Mouse (Mus musculus) cerebellum, adult 2 months (tissue): ENCODE measurements around the gene Cpe. TPM values are rescaled to one million over a fixed set of nuclear protein-coding genes. Genes with fewer than 3 reads are reported as not detected.

ENCODE experiments used
- DNase-seq, 2 experiments: peaks; one replicate each; pipeline ENCODE4 v3.0.0; 2021
- H3K27ac ChIP-seq: fragments of 200-500 bp; 2 replicates; pipeline ENCODE4 v1.5.1; 2012; ENCODE audit warnings: low read length, control low read depth, inconsistent platforms; ENCODE audit not compliant: insufficient read depth
- H3K27me3 ChIP-seq: fragments of 200-500 bp; 2 replicates; pipeline ENCODE4 v1.6.1; 2012; ENCODE audit warnings: inconsistent platforms, mild to moderate bottlenecking, low read length, moderate library complexity; ENCODE audit not compliant: control insufficient read depth, insufficient read depth
- H3K4me1 ChIP-seq: fragments of 200-500 bp; 2 replicates; pipeline ENCODE4 v1.6.1; 2011; ENCODE audit warnings: low read length; ENCODE audit not compliant: control insufficient read depth, insufficient read depth
- H3K4me3 ChIP-seq: fragments of 200-500 bp; replicated peaks from 2 replicates; pipeline ENCODE3; 2011; ENCODE audit warnings: mild to moderate bottlenecking, low read depth, low read length, control low read depth; ENCODE audit not compliant: insufficient read depth
- CTCF ChIP-seq: fragments of 200-500 bp; IDR thresholded peaks from 2 replicates; pipeline ENCODE4 v1.5.1; 2011; ENCODE audit warnings: low read depth, mild to moderate bottlenecking, control low read depth, low read length, moderate library complexity, borderline replicate concordance; ENCODE audit not compliant: insufficient read depth
- POLR2A ChIP-seq: fragments of 200-500 bp; IDR thresholded peaks from 2 replicates; pipeline ENCODE4 v1.6.1; 2011; ENCODE audit warnings: low read length, control low read depth, borderline replicate concordance; ENCODE audit not compliant: insufficient read depth
- WGBS: fragments of 180-500 bp; shearing (Covaris S2); methylation state at CpG from one replicate; pipeline ENCODE4 v1.1.7; 2018; 5-methylcytosine and 5-hydroxymethylcytosine counted together
- polyA plus RNA-seq: library from polyadenylated mRNA; depleted of rRNA; stranded (reverse); fragments of >200 nt; gene quantifications from 2 replicates; pipeline ENCODE4 v1.2.3, GENCODE M21; 2012

Cpe gene
- polyA plus RNA-seq, 1 experiment: 722 TPM

DNA sequence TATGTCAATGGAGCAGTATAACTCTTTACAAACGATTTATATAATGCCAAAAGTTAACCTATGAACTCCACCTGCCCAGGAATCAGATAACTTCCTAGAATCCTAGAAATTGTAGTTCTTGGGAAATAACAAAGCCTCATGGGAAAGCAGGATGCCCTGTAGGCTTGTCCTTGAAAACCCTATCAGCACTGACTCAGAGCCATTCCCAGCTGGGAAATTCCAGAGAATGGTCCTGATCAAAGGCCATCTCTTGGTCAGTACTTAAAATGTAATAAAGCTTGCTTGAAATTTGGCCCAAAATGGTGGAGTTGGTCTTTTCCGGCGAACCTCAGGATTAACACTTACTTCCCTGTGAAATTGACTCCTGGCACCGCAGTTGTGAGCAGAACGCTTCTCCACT, 53.2 kb downstream of the Cpe start:
- no peaks in the 10 kb centered on the region for H3K27me3 ChIP-seq
- no peak overlapping the region for H3K27ac ChIP-seq
- TF ChIP-seq POLR2A (no peak), CTCF (no peak)
- peaks cover 10% of the 10 kb centered on the region for H3K4me1 ChIP-seq
- H3K4me3 ChIP-seq: no peak overlapping the region
- DNase-seq: no peak
- 88% methylated on average over 5 of the region's 5 CpGs for WGBS

- Histone ChIP-seq H3K27ac (peak overlapping the region; percentile 29; the same call in 1 of the 2 replicates), H3K27me3 (no peaks in the 10 kb centered on the region), H3K4me3 (no peak overlapping the region), H3K4me1 (peaks cover 9% of the 10 kb centered on the region)
- no peak for TF ChIP-seq CTCF
- no peak for TF ChIP-seq POLR2A
- no peak for DNase-seq
- WGBS: 33% methylated on average over 3 of the region's 3 CpGs
Observed at GRCm38 (mm10) chr8:64634901-64635300, 58.0 kb downstream of the Cpe start.

DNA sequence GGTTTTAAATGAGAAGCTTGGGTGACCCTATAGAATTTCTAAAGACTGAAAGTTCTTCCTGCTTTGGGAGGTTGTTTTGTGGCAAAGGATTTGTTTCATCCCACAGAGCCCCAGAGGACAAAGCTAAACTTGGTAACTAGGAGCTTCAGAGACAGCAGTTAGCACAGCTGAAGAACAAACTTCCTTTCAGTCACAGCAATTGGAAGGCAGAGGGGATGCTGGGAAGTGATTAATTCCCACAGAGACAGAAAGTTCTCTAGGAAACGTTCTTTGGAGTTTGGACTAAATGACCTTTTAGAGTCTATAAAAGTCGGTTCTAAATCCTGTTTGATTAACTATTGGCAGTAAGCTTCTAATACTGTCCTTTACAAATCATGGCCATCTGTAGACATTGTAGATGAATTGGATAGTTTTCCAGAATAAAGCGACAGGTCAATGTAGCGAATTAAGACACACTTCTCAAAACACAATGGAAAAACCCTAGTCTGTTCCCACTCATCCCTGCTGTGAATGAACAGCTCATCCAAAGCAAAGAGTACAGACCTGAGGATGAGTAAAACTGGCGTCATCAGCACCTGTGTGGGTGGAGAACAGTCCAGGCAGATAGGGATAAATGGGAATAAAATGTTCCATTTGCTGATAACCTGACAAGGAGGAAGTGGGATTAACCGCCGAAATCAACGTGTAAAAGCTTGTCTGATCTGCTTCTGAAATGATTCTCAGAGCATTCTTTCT, 58.6 kb downstream of the Cpe start:
- peaks cover 9% of the 10 kb centered on the region for H3K4me1 ChIP-seq
- TF ChIP-seq CTCF (no peak), POLR2A (no peak)
- peak overlapping the region; percentile 24; the same call in 1 of the 2 replicates for H3K27ac ChIP-seq
- peak; percentile 55 to 90 for DNase-seq
- H3K4me3 ChIP-seq: no peak overlapping the region
- WGBS: 12% methylated on average over 8 of the region's 8 CpGs
- H3K27me3 ChIP-seq: no peaks in the 10 kb centered on the region

DNA sequence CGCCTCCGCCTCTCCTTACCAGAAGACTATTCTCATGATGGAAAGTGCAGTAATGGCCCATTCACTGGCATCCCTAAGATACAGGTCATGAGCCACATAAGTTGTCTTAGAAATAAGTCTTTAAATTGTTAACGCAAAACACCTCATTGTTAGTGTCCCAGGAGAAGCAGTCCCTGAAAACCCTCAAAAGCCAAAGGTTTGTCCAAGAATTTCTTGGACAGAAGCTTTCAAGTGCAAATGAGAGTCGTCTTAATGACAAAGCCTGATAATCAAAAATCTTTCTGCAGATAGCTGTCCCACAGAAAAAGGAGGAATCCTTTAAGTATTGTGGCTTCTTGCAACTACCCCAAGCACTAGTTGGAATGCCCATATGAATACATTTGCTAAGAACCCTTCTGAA, 60.7 kb downstream of the Cpe start:
- H3K4me3 ChIP-seq: no peak overlapping the region
- DNase-seq: no peak
- WGBS: 86% methylated on average over 4 of the region's 4 CpGs
- H3K4me1 ChIP-seq: peaks cover 18% of the 10 kb centered on the region
- H3K27me3 ChIP-seq: no peaks in the 10 kb centered on the region
- no peak for TF ChIP-seq CTCF
- H3K27ac ChIP-seq: no peak overlapping the region

GRCm38 (mm10) chr8:64631761-64632160, 61.1 kb downstream of the Cpe start:
- no peak overlapping the region for H3K4me3 ChIP-seq
- no peak overlapping the region for H3K27ac ChIP-seq
- no peaks in the 10 kb centered on the region for H3K27me3 ChIP-seq
- TF ChIP-seq POLR2A (no peak), CTCF (no peak)
- DNase-seq: no peak
- H3K4me1 ChIP-seq: peaks cover 18% of the 10 kb centered on the region
- 60% methylated on average over 2 of the region's 2 CpGs for WGBS

DNA sequence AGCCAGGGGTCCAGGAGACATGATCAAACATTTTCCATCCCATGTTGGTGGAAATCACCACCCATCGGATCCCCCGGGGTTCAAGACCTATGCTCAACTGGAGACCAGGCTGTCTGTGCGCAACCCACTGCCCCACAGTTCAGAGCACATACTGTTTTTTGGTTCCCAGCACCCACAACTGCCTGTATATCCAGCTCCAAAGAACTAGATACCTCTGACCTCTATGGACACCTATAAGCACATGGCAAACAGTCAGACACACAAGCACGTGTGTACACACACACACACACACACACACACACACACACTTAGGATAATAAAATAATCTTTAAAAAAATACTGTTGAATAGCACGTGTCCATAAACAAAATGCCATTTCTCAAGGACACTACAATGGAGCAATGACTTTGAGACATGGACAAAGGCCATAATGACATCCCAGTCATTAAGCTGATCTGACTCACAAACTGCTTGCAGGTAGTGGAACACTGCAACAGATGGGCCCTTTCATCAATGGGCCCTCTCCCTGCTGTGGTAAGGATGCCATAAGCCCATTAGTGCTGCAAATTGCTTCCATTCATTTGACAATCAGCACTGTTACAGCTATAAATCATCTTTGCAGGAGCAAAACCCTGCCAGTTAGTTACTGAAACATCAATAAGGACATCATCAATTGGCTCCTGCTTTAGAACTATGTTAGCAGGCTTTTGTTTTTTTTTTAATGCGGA, 63.7 kb downstream of the Cpe start:
- peaks cover 13% of the 10 kb centered on the region for H3K4me1 ChIP-seq
- peak in 1 of 2 experiments; percentile 75 for DNase-seq
- 91% methylated on average over 6 of the region's 6 CpGs for WGBS
- no peaks in the 10 kb centered on the region for H3K27me3 ChIP-seq
- TF ChIP-seq POLR2A (no peak), CTCF (no peak)
- no peak overlapping the region for H3K4me3 ChIP-seq
- no peak overlapping the region for H3K27ac ChIP-seq

DNA sequence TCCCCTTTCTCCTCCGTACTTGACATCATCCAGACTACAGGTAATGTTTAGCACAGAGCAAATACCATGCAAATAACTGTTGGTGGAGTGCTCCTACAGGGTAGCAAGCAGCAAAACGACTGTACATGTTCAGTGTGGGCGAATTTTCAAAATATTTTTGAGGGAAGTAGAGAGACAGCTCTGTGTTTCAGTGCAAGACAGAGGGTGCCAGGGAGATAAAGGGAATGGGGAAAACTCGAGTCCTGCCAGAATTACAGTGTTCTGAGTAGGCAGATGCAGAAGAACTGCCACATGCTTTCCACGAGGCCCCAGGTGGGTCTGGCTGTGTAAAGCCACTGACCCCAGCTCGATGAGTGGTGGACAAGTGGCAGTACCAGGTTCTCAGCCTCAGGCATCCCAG, 64.8 kb downstream of the Cpe start:
- DNase-seq: no peak
- TF ChIP-seq CTCF (no peak), POLR2A (no peak)
- Histone ChIP-seq H3K4me1 (peaks cover 13% of the 10 kb centered on the region), H3K4me3 (no peak overlapping the region), H3K27ac (no peak overlapping the region), H3K27me3 (no peaks in the 10 kb centered on the region)
- WGBS: 59% methylated on average over 6 of the region's 6 CpGs

DNA sequence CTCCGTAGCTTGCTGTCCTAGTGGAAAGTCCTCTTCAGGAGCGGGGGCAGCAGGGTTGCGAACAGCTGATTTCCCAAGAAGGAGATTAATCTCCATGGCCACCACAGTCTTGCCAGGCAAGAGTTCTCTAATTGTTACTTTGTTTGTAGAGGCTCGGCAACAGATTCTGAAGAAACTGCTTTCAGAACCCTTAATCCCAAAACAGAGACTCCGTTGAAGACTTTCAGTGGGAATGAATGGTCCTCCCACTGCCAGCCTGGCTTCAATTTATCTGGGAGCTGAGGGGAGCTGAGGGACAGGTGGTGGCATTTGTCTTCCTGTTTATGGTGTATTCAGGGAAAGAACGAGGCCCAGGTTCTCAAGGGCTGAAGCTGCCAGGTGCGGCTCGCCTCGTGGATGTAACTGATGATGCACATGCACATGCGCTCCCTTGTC, 68.2 kb downstream of the Cpe start:
- peak overlapping the region; percentile 47; the same call in 1 of the 2 replicates for H3K27ac ChIP-seq
- DNase-seq: peak; percentile 56 to 74
- H3K27me3 ChIP-seq: no peaks in the 10 kb centered on the region
- TF ChIP-seq CTCF: no peak
- TF ChIP-seq POLR2A: no peak
- H3K4me3 ChIP-seq: no peak overlapping the region
- H3K4me1 ChIP-seq: peaks cover 16% of the 10 kb centered on the region
- WGBS: 21% methylated on average over 10 of the region's 10 CpGs
